Mouse (Mus musculus) embryonic facial prominence, embryonic 14.5 days (tissue): ENCODE measurements around the gene Fam32a. TPM values are rescaled to one million over a fixed set of nuclear protein-coding genes. Genes with fewer than 3 reads are reported as not detected.

Experiments used
- ATAC-seq: fragments of 200-750 bp; cut with Nextera tagmentation; 2 replicates; pipeline ENCODE4 v1.8.0; 2017; ENCODE audit warnings: low read depth, moderate number of reproducible peaks, moderate TSS enrichment
- DNase-seq: peaks from one replicate; pipeline ENCODE4 v3.0.0-alpha.2; 2015; ENCODE audit warnings: low spot score
- H3K27ac ChIP-seq: fragments of 300-500 bp; sonication (generic); replicated peaks from 2 replicates; pipeline ENCODE4 v1.5.1; 2014; ENCODE audit warnings: low read depth, mild to moderate bottlenecking, low read length, moderate library complexity
- H3K27me3 ChIP-seq: fragments of 300-500 bp; sonication (generic); replicated peaks from 2 replicates; pipeline ENCODE4 v1.6.1; 2014; ENCODE audit warnings: low read length; ENCODE audit not compliant: control insufficient read depth, insufficient read depth
- H3K36me3 ChIP-seq: fragments of 300-500 bp; sonication (generic); 2 replicates; pipeline ENCODE4 v1.6.1; 2014; ENCODE audit warnings: low read length, mixed read lengths; ENCODE audit not compliant: control insufficient read depth, insufficient read depth
- H3K4me1 ChIP-seq: fragments of 300-500 bp; sonication (generic); 2 replicates; pipeline ENCODE4 v1.6.1; 2014; ENCODE audit warnings: antibody characterized with exemption, low read length; ENCODE audit not compliant: control insufficient read depth, insufficient read depth
- H3K4me2 ChIP-seq: fragments of 300-500 bp; sonication (generic); 2 replicates; pipeline ENCODE4 v1.6.1; 2014; ENCODE audit warnings: low read depth, mild to moderate bottlenecking, low read length, moderate library complexity, mixed read lengths
- H3K4me3 ChIP-seq: fragments of 300-500 bp; sonication (generic); 2 replicates; pipeline ENCODE4 v1.5.1; 2014; ENCODE audit warnings: low read depth, mild to moderate bottlenecking, low read length
- H3K9ac ChIP-seq: fragments of 300-500 bp; sonication (generic); 2 replicates; pipeline ENCODE4 v1.6.1; 2014; ENCODE audit warnings: low read depth, mild to moderate bottlenecking, low read length, moderate library complexity, mixed read lengths
- H3K9me3 ChIP-seq: fragments of 300-500 bp; sonication (generic); 2 replicates; pipeline ENCODE4 v1.6.1; 2016; ENCODE audit warnings: low read length; ENCODE audit not compliant: control insufficient read depth
- WGBS: fragments of 180-500 bp; shearing (Covaris S2); extraction: QIAGEN DNeasy Blood & Tissue Kit; methylation state at CpG from one replicate; pipeline ENCODE4 v1.1.7; 2014; 5-methylcytosine and 5-hydroxymethylcytosine counted together
- polyA plus RNA-seq: library from polyadenylated mRNA; unstranded; fragments of >200 nt; fragmentation: Nextera tagmentation; extraction: Ambion mirVana; gene quantifications from 2 replicates; pipeline ENCODE4 v1.2.1, GENCODE M21; 2014

Fam32a gene
- 57.6 and 59.0 TPM in 2 replicates for polyA plus RNA-seq

DNA sequence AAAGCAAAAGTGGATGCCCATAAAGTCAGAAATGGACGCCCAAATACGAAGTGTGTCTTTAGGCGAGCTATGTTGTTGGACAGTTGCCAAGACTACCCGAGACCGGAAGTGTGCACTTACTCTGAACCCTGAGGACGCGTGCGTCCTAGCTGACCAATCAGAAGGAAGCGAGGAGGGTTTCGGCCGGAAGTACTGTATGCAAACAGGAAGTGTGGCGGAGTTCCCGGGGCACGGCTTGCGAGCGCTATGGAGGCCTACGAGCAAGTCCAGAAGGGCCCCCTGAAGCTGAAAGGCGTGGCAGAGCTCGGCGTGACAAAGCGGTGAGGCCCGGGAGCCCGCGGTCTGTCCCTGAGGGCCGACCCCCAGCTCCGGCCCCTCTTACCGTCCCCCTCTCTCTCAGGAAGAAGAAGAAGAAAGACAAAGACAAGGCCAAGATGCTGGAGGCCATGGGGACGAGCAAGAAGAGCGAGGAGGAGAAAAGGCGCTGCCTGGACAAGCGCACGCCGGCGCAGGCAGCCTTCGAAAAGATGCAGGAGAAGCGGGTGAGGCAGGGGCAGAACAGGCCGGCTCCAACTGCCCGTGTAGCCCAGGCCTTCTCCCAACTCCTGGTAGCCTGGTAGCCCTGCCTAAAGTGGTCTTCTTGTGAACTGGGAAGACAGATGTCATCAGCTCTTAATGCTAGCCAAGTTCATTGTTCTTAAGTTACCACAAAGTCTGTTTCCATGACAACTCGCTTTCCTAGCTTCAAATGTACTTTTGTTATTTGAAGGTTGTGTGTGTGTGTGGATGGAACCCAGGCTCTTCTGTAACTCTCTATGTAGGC is at the start of gene Fam32a:
Fam32a (plus strand) TSS at position 190 of the 823 bp plus-strand sequence.
- ATAC-seq = peak; percentile 98
- peak; percentile 98 for DNase-seq
- WGBS = 13% methylated on average over 38 of the region's 39 CpGs

GRCm38 (mm10) chr8:72177346-72177925 is 42.1 kb upstream of the Fam32a start:
- Histone ChIP-seq H3K9ac (no peak overlapping the region), H3K27me3 (no peaks in the 10 kb centered on the region), H3K4me1 (no peaks in the 10 kb centered on the region), H3K27ac (no peak overlapping the region), H3K4me2 (no peak overlapping the region), H3K36me3 (peaks cover 91% of the 10 kb centered on the region), H3K9me3 (no peaks in the 10 kb centered on the region), H3K4me3 (no peak overlapping the region)
- WGBS = 65% methylated on average over 5 of the region's 5 CpGs
- DNase-seq = peak; percentile 67
- peak; percentile 68; the same call in 1 of the 2 replicates for ATAC-seq

More for the DNA sequence above, at the start of gene Fam32a:
- Histone ChIP-seq H3K9me3 (no peaks in the 10 kb centered on the region), H3K4me1 (peaks cover 8% of the 10 kb centered on the region), H3K36me3 (peaks cover 31% of the 10 kb centered on the region), H3K27ac (peak within 1 kb of the TSS; percentile 84), H3K27me3 (no peaks in the 10 kb centered on the region), H3K4me3 (peak within 1 kb of the TSS; percentile 77), H3K9ac (peak within 1 kb of the TSS; percentile 74), H3K4me2 (peak within 1 kb of the TSS; percentile 85)

DNA sequence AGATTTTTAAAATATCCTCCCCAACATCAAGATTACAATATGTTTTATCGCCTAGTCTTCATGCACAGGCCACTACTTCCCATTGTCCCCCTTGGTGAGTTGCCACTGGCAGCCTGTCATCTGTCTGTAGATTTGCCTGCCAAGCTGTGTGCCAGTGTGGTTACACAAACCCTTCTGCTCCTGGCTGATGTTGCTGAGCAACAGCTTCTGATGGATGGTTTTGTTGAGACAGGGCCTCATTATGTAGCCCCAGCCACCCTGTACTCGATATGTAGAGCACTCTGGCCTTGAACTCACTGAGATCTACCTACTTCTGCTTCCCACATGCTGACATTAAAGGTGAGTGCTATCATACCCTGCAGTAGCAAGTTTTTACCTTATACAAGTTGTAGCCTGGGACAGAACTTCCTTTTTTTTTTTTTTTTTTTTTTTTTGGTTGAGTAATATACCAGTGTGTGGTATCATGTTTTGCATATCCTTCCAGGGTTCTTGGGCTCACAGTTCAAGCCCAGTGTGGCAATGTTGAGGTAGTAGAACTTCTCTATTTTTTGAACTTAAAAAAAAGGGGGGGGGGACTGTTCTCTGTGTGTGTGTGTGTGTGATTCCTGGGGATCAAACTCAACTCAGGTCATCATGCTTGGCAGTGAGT is 35.9 kb upstream of the Fam32a start:
- H3K27me3 ChIP-seq = no peaks in the 10 kb centered on the region
- H3K4me1 ChIP-seq = no peaks in the 10 kb centered on the region
- WGBS = 75% methylated on average over 2 of the region's 2 CpGs
- H3K27ac ChIP-seq = no peak overlapping the region
- ATAC-seq = no peak
- no peak overlapping the region for H3K4me2 ChIP-seq
- DNase-seq = no peak
- H3K4me3 ChIP-seq = no peak overlapping the region
- H3K9ac ChIP-seq = no peak overlapping the region
- no peaks in the 10 kb centered on the region for H3K9me3 ChIP-seq
- peaks cover 30% of the 10 kb centered on the region for H3K36me3 ChIP-seq

DNA sequence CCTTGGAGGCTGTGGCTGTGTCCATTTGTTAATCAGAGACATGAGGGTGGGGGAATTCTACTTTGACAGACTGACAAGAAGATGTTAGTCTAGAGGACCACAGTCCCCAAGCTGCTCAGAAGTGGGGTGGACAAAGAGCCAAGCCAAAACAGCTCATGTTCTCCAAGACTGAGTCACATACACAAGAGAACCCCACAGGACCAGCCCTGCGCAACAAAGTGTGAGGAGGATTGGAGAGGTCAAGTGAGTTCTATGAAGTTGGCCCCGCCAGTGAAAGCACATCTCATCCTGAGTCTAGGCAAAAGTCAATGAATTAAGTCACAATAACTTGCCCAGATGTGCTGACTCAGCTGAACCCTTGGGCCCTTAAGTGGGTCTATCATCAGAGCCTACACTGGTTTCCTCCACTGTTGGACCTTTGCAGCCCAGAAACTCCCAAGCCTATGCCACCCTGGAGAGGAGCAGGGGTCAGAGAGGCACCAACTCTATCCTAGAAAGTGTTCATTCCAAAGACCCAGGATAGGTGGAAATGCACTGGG is 31.7 kb upstream of the Fam32a start:
- WGBS = 85% methylated on average over 2 of the region's 2 CpGs
- DNase-seq (no peak), ATAC-seq (no peak)
- no peak overlapping the region for H3K4me3 ChIP-seq
- H3K27me3 ChIP-seq = no peaks in the 10 kb centered on the region
- no peaks in the 10 kb centered on the region for H3K4me1 ChIP-seq
- no peaks in the 10 kb centered on the region for H3K36me3 ChIP-seq
- no peaks in the 10 kb centered on the region for H3K9me3 ChIP-seq
- H3K4me2 ChIP-seq = no peak overlapping the region
- no peak overlapping the region for H3K9ac ChIP-seq
- no peak overlapping the region for H3K27ac ChIP-seq

DNA sequence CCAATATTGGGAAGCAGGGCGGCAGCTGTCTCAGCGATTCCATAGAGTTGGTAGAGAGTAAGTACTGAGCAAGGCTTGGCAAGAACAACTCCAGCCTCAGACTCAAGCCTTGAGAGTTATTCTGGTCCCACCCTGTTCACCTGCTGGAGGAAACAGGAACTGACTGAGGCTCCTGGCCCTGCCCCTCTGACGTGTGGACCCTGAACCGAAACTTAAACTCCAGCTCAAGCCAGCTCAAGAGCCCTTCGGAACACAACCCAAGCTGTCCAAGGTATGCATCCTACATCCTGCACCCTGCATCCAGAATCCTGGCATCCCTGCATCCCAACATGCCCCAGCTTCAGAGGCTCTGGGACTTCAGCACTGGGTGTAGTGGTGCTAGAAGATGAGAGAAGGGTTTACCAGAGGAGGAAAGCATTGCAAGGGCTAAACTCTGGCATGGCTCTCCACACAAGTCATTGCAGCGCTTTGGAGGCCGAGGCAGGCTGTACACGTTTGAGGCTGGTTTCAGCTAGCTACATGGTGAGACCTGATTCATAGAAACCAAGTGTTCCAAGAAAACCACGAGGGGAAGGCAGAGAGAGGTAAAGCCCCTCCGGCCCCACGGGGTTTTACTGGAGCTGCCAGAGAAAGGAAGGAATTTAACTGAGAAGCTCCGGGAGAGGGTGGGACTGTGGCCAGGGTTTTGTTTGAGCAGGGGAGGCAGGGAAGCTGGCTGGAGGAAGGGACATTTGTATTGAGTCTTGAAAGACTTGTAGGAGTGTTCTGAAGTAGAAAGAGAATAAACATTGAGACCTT is 29.9 kb upstream of the Fam32a start, which contains the start of gene Hsh2d:
Hsh2d (plus strand) TSS at position 222 of the 798 bp plus-strand sequence.
- H3K27ac ChIP-seq = 0 out of 2 replicates have a peak within 1 kb of the TSS, but pooled peaks have one; percentile 28
- no peaks in the 10 kb centered on the region for H3K36me3 ChIP-seq
- H3K4me2 ChIP-seq = no peak within 1 kb of the TSS
- 62% methylated on average over 12 of the region's 12 CpGs for WGBS
- ATAC-seq (no peak), DNase-seq (peak; percentile 45)
- no peaks in the 10 kb centered on the region for H3K9me3 ChIP-seq
- no peak within 1 kb of the TSS for H3K4me3 ChIP-seq
- H3K27me3 ChIP-seq = no peaks in the 10 kb centered on the region
- no peaks in the 10 kb centered on the region for H3K4me1 ChIP-seq
- no peak within 1 kb of the TSS for H3K9ac ChIP-seq

GRCm38 (mm10) chr8:72190215-72190539 is 29.4 kb upstream of the Fam32a start:
- H3K9ac ChIP-seq = no peak overlapping the region
- H3K27me3 ChIP-seq = no peaks in the 10 kb centered on the region
- no peak overlapping the region for H3K4me2 ChIP-seq
- H3K27ac ChIP-seq = 0 out of 2 replicates have a peak overlapping the region, but pooled peaks have one; percentile 28
- 75% methylated on average over 2 of the region's 2 CpGs for WGBS
- no peaks in the 10 kb centered on the region for H3K9me3 ChIP-seq
- H3K4me3 ChIP-seq = no peak overlapping the region
- no peaks in the 10 kb centered on the region for H3K4me1 ChIP-seq
- DNase-seq = no peak
- no peak for ATAC-seq
- no peaks in the 10 kb centered on the region for H3K36me3 ChIP-seq

DNA sequence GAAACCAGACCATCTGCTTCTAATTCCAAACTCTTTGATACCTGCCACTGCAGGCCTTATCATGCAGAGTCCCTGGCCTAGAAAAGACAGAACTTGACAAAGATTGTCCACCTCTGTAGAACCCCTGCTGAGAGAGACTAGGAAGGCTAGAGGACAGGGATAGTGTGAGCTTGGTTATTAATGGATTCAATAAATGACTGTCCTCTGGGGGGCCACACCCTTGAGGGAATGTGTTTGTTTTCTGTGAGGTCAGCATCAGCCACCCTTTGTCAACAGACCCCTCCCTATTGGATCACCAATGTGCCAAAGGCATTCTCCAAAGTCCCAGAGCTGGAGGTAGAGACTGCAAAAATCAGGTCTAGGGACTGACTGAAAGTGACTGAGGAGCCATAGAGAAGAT is 27.5 kb upstream of the Fam32a start:
- H3K27me3 ChIP-seq = no peaks in the 10 kb centered on the region
- H3K36me3 ChIP-seq = no peaks in the 10 kb centered on the region
- no peak for ATAC-seq
- DNase-seq = no peak
- no peak overlapping the region for H3K9ac ChIP-seq
- no peaks in the 10 kb centered on the region for H3K4me1 ChIP-seq
- no peak overlapping the region for H3K4me3 ChIP-seq
- H3K27ac ChIP-seq = no peak overlapping the region
- H3K9me3 ChIP-seq = no peaks in the 10 kb centered on the region
- no peak overlapping the region for H3K4me2 ChIP-seq

DNA sequence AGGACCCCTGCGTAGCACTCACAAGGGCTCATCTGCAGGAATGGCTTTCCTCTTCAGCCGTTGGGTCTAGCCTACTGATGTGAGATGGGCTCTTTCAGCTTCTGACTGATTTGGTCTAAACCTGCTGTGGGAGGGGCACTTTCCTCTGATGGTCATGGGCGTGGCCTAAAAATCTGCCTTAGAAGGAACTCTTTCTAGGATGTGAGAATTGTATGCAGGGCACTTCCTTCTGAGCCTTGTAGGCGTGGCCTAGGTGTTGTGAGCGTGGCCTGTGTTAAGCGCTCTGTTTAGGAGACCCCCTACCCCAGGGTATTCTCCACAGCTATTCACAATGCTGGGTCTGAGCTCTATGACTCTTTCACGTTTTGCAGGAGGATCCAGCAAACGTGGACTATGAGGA is 21.5 kb upstream of the Fam32a start:
- ATAC-seq (no peak), DNase-seq (no peak)
- no peak overlapping the region for H3K9ac ChIP-seq
- H3K36me3 ChIP-seq = no peaks in the 10 kb centered on the region
- WGBS = 60% methylated on average over 8 of the region's 8 CpGs
- H3K9me3 ChIP-seq = peaks cover 17% of the 10 kb centered on the region
- H3K4me2 ChIP-seq = no peak overlapping the region
- no peak overlapping the region for H3K4me3 ChIP-seq
- H3K27me3 ChIP-seq = no peaks in the 10 kb centered on the region
- no peak overlapping the region for H3K27ac ChIP-seq
- H3K4me1 ChIP-seq = no peaks in the 10 kb centered on the region
